Mouse (Mus musculus) olfactory bulb, adult 2 months (tissue): ENCODE measurements around the gene Bach2. TPM values are rescaled to one million over a fixed set of nuclear protein-coding genes. Genes with fewer than 3 reads are reported as not detected.

Experiments used
- H3K27ac ChIP-seq: fragments of 200-500 bp; 2 replicates; pipeline ENCODE4 v1.5.1; 2012; ENCODE audit warnings: low read depth, low read length; ENCODE audit not compliant: insufficient read depth
- H3K4me1 ChIP-seq: fragments of 200-500 bp; 2 replicates; pipeline ENCODE4 v1.6.1; 2012; ENCODE audit warnings: low read length; ENCODE audit not compliant: control insufficient read depth, insufficient read depth
- H3K4me3 ChIP-seq: fragments of 200-500 bp; 2 replicates; pipeline ENCODE4 v1.5.1; 2012; ENCODE audit warnings: mild to moderate bottlenecking, low read depth, low read length, moderate library complexity; ENCODE audit not compliant: insufficient read depth
- CTCF ChIP-seq: fragments of 200-500 bp; IDR thresholded peaks from 2 replicates; pipeline ENCODE4 v1.5.1; 2012; ENCODE audit warnings: low read depth, mild to moderate bottlenecking, low read length, moderate library complexity; ENCODE audit not compliant: insufficient read depth
- POLR2A ChIP-seq: fragments of 200-500 bp; IDR thresholded peaks from 2 replicates; pipeline ENCODE4 v1.6.1; 2012; ENCODE audit warnings: mild to moderate bottlenecking, low read depth, low read length, moderate library complexity; ENCODE audit not compliant: insufficient read depth
- WGBS: fragments of 180-500 bp; shearing (Covaris S2); methylation state at CpG from one replicate; pipeline ENCODE4 v1.1.7; 2018; 5-methylcytosine and 5-hydroxymethylcytosine counted together
- polyA plus RNA-seq: library from polyadenylated mRNA; stranded (reverse); fragments of >200 nt; gene quantifications from 2 replicates; pipeline ENCODE4 v1.2.4, GENCODE M21; 2012; ENCODE audit warnings: low replicate concordance; ENCODE audit not compliant: missing spikeins, insufficient read depth, insufficient read length

The Bach2 gene
- polyA plus RNA-seq, 1 experiment, result not detected

DNA sequence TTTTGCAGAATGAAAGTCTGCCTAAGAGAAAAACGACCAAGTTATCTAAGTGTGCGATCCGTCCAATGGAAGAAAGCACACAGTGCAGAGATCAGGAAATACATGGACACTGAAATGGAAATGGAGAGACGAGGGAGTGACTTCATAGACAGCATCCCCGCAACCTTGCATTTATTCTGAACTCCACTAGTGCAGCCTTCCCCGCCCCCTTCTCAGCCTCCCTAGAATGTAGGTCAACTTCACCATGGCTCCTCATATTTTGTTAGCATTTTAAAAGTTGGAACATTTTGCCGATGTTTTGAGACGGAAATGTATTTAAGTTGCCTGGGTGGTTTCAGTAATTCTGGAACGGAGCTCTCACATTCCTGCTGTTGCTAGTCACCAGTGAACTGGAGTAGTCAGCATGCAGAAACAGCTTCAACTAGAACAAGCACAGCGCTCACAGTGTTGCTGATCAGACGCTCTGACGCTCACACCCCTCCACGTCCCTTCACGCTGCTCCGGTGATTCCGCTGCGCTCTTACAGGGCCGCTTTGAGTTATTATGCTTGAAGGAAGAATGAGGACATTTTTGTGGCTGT lies 66.5 kb downstream of the Bach2 start:
- Histone ChIP-seq H3K4me1 (peaks cover 19% of the 10 kb centered on the region), H3K4me3 (no peak overlapping the region), H3K27ac (no peak overlapping the region)
- 23% methylated on average over 18 of the region's 18 CpGs for WGBS
- TF ChIP-seq POLR2A (no peak), CTCF (no peak)

- Histone ChIP-seq H3K4me1 (peaks cover 19% of the 10 kb centered on the region), H3K27ac (no peak overlapping the region), H3K4me3 (no peak overlapping the region)
- WGBS, result 65% methylated on average over 6 of the region's 6 CpGs
- TF ChIP-seq POLR2A, result no peak
- no peak for TF ChIP-seq CTCF
Observed at GRCm38 (mm10) chr4:32305683-32306082, 67.1 kb downstream of the Bach2 start.

- Histone ChIP-seq H3K27ac (no peak overlapping the region), H3K4me3 (no peak overlapping the region), H3K4me1 (peaks cover 19% of the 10 kb centered on the region)
- 81% methylated on average over 3 of the region's 3 CpGs for WGBS
- no peak for TF ChIP-seq CTCF
Observed at GRCm38 (mm10) chr4:32306169-32306792, 67.7 kb downstream of the Bach2 start.

DNA sequence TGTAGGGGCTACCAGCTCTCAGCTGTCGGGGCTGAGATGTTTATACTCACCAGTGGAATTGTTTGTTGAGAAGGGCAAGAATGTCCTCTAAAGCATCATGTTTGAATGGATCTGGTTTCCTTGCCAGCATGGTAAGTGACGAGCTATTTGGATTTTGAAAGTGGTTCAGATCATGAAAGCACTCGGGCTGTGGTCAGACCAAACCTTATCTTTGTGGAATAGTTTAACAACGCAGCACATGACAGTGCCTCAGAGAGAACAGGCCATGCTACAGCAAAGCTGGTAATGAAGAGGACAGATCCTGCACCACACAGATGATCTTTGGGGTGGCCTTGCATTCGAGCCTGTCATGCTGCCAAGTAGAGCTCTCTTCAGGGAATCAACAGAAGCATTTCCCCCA lies 68.6 kb downstream of the Bach2 start:
- Histone ChIP-seq H3K27ac (no peak overlapping the region), H3K4me1 (peaks cover 18% of the 10 kb centered on the region)

GRCm38 (mm10) chr4:32312171-32312946 lies 73.8 kb downstream of the Bach2 start:
- H3K27ac ChIP-seq, result no peak overlapping the region
- WGBS, result 84% methylated on average over 10 of the region's 10 CpGs
- no peak for TF ChIP-seq POLR2A
- TF ChIP-seq CTCF, result no peak
- no peak overlapping the region for H3K4me3 ChIP-seq
- H3K4me1 ChIP-seq, result no peaks in the 10 kb centered on the region

More for the DNA sequence above, 68.6 kb downstream of the Bach2 start:
- WGBS, result 83% methylated on average over 5 of the region's 5 CpGs
- H3K4me3 ChIP-seq, result no peak overlapping the region
- TF ChIP-seq CTCF (no peak), POLR2A (no peak)

GRCm38 (mm10) chr4:32314919-32315318 lies 76.3 kb downstream of the Bach2 start:
- Histone ChIP-seq H3K4me3 (no peak overlapping the region), H3K4me1 (no peaks in the 10 kb centered on the region), H3K27ac (no peak overlapping the region)
- no peak for TF ChIP-seq POLR2A
- no peak for TF ChIP-seq CTCF
- 87% methylated on average over 3 of the region's 3 CpGs for WGBS

- Histone ChIP-seq H3K27ac (no peak overlapping the region), H3K4me1 (no peaks in the 10 kb centered on the region), H3K4me3 (no peak overlapping the region)
- 100% methylated on average over 1 of the region's 1 CpGs for WGBS
- TF ChIP-seq POLR2A, result no peak
- TF ChIP-seq CTCF, result no peak
Observed at GRCm38 (mm10) chr4:32318608-32319007, 80.0 kb downstream of the Bach2 start.

DNA sequence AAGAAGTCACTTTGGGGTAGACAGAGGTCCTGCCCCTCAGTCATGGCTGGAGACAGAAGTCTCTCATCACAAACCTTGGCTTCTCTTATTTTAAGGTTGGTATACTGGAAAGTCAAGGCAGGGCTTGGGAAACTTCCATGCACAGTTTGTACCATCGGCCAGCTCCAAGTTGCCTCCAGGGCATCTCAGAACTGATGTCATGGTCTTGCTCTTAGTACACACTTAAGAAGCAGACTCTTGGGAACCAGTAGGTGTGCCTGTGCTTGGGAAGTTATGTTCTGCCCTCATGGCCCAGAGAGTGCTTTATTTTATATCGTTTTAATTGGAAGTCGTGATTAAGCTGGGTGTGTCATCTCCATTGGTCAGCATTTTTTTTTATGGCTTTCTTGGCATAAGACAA lies 80.7 kb downstream of the Bach2 start:
- TF ChIP-seq POLR2A, result no peak
- no peak for TF ChIP-seq CTCF
- H3K27ac ChIP-seq, result no peak overlapping the region
- WGBS, result 86% methylated on average over 3 of the region's 3 CpGs
- no peak overlapping the region for H3K4me3 ChIP-seq
- no peaks in the 10 kb centered on the region for H3K4me1 ChIP-seq

DNA sequence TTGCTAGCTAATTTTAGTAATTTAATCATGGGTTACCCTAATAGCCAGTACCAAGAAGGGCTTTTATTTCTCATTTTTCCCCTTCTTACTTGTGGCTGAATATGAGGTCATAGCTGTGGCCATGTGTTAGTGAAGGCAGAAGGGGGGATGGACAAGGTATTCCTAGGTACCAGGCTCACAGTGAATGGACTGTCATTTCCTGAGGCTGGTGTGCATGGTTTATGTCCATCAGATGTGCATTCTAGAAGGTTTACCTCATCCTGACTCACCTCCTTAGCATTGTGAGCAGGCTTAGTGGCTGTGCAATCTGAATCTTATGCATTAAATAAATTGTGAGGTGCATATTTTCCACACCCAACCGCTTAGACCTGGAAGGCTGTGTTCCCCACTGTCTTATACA lies 81.4 kb downstream of the Bach2 start:
- H3K27ac ChIP-seq, result no peak overlapping the region
- H3K4me1 ChIP-seq, result no peaks in the 10 kb centered on the region
- WGBS, result 93% methylated on average over 1 of the region's 1 CpGs
- no peak overlapping the region for H3K4me3 ChIP-seq
- no peak for TF ChIP-seq POLR2A
- no peak for TF ChIP-seq CTCF
